Mouse (Mus musculus) ovary, postnatal 36 days (tissue): ENCODE data around the gene Rilp.
"Not testable (repeated sequence)": the region's sequence is repeated elsewhere in the genome, so short reads cannot be mapped to it uniquely, and the experiment has no call there.

Experiments used
- DNase-seq: peaks from one replicate; pipeline ENCODE4 v3.0.0; 2022; ENCODE audit warnings: low spot score, mixed read lengths

Rilp gene

DNA sequence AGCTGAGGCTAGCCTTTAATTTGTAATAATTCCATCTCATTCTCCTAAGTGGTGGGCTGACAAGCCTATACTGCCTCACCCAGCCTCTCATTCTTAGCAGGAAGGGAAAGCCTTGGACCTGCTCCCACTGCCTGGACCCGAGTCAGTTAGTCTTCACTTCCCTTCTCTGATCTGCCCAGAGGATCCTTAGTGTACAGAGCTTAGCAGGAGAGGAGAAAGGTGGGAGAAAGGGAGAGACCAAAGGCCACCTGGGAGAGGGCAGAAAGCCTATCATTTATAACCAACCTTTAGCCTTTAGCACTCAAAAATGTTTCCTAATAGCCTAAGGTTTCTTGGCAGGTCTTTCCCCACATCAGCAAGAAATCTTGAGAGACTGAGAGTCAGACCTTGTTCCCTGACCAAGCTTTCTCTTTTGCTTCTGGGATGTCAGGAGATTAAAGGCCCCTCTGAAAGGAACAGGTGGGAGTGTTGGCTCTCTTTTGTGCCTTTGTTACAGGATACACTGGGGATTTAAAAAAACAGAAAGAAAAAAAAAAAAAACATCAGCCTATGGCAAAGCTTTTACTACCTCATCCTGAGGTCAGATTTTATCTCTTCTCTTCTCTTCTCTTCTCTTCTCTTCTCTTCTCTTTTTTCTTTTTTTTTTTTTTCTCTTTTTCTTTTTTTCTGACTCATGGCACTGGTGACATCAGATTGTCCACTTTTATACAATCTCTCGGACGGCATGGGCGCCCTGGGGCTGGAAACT, 24.6 kb downstream of the Rilp start:
- DNase-seq = no peak

DNA sequence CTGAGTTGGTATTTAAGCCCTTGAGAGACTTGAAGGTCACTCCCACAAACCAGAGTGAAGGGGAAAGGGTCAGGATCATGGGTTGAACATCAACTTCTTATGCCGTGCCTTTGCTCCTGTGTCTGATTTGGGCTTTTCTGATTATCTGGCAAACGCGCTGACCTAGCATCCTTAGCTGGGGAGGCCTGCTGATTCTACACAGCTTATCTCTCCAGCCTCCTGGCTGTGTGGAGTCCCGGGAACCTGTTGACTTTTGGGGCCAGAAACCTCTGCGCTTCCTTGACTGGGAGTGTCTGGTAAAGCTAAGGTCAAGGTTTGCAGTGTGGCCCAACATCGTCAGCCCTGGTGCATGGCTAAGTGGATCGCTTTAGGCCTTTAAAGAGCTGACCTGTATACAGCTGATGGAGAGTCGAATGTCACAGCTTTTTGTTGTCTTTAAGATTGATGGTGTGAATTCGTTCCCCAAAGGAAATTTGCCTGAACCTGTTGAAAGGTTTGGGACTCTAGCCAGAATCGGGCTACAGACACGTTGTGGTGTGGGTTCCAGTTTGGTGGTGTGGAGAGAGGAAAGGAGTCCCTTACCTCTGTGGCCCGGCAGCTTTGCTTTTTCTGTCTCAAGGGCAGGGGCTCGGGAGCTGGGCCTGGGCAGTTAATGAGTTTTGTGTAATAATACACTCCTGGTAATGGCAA, 25.4 kb downstream of the Rilp start:
- DNase-seq = no peak

DNA sequence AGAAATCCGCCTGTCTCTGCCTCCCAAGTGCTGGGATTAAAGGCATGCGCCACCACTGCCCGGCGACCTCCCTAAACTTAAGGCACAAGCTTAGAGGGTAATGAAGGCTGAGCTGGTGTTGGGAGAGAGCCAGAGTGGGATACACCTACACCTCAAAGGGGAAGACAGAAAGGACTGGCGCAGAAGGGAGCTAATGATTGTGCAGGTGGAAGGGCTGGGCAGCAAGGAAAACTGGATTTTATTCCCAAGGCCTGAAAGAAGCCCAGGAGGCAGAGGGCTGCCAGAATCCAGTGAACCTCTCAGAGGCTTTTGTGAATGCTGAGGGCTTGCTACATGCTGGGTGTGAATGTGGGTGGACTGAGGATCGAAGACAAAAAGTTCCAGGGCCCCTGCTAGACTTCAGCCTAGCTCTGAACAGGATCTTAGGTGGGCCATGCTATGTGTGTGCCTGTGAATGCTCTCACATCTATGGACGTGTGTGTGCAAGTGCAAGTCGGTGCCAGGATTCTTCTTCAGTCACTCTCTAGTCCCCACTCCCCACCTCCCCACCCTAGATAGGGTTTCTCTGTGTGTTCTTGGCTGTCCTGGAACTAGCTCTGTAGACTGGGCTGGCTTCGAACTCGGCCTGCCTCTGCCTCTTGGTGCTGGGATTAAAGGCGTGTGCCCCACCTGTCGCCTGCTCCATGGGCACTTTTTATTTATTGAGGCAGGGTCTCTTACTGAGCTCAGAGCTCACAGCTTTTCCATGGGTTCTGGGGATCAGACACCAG, 26.5 kb downstream of the Rilp start:
- DNase-seq = no peak

DNA sequence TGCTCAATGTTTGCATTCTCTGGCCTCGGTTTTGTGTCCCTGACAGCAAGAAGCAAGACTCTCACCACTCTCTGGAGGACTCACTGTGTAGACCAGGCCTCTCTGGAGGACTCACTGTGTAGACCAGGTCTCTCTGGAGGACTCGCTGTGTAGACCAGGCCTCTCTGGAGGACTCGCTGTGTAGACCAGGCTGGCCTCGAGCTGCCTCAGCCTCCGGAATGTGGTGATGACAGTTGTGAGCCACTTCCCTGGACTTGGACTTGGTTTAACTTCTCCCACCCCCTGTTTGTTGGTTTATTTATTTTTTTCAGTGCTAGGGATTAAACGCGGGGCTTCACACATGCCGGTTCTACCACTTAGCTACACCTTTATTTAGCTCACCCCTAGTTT, 27.1 kb downstream of the Rilp start:
- no peak for DNase-seq

DNA sequence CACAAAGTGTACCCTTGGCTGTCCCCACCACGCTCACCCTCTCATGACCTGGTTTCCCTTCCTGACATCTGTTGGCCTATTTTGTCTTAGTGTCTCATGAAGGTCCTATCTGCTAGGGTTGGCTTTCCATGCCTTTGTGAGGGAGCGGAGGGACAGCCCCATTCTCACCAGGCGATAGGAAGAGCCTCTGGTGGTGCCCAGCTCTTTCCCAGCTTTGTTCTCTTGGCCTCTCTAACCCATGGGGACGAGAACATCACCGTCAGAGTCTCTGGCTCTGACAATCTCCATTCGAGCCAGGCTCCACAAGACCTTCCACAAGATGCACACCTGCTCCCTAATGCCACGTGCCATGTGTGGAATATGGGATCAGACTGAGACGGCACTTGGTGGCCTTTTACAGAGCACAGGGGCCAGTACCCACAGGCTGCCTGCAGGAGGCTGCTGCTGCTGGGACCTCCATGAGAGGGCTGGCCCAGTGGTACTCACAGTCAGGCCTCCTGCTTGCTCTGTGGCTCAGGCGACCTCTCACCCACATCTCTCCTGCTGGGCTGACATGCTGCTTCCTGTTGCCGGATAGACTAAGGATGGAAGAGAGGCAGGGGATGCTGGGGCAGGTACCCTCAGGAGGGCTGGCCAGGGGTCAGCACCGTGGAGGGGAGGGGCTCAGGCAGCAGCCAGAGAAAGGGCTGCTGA, 27.7 kb downstream of the Rilp start:
- no peak for DNase-seq

DNA sequence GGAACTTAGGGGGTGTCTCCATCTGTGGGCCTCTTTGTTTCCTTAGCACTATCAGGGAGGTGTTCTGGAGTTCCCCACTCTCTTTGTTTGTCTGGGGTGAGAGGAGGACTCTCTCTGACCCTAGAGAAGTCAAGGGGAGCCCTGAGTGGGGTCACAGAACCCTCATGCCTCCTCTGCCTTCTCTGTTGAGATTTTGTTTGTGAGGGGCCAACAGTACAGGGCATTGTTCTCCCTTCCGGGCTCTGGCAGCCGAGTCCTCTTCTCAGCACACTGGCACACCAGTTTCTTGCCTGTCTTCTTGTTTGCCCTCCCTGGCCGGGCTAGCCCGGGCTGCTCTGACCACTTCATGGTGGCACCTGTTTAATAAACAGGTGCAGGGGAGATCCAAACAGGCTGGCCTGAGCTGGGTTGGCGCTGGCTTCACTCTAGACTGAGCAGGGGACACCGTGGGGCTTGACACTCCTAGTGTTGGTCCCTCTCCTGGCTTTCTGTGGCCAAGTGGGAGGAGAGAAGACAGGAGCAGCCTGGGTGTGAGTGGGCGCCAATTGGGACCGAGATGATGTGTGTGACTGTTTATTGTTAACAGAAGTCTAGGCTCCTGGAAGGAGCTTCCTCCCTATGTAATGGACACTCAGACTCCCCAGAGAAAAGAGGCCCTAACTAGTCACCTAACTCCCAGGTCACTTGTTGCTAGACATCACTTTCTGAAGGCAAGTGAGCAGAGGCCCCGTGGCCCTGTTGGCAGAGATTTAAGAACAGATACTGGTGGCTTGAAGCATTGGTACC, 28.5 kb downstream of the Rilp start:
- no peak for DNase-seq

DNA sequence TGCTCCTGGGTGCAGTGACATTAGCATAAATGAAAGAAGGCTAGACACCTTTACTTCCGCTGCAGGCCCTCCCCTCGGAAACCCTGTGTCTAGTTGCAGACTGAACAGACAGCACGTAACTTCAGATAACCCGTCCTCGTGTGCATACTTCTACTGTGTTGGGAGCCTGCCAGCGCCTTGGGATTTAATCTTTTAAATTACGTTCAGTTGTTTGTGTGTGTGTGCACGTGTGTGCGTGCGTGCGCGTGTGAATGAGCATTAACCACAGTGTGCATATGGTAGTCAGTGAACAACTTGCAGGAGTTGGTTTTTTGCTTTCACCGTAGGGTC, 29.0 kb downstream of the Rilp start:
- DNase-seq = no peak

DNA sequence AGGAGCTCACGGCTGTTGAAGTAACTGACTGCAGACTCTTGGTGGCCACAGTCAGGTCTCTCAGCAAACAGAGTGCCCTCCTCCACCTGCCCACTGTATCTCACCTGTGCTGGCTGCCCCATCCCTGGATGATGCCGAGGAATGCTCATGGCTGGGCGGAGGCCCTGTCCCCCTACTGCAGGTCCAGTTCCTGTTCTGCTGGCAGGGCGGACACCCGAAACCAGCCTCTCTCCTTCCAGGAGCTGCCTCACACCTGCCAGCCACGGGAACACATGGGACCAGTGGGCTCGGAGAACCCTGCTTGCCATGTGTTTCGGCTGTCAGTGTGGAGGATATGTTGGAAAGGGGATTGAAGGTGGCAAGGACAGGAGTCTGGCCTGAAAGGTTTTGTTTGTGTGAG, 30.3 kb downstream of the Rilp start:
- no peak for DNase-seq

DNA sequence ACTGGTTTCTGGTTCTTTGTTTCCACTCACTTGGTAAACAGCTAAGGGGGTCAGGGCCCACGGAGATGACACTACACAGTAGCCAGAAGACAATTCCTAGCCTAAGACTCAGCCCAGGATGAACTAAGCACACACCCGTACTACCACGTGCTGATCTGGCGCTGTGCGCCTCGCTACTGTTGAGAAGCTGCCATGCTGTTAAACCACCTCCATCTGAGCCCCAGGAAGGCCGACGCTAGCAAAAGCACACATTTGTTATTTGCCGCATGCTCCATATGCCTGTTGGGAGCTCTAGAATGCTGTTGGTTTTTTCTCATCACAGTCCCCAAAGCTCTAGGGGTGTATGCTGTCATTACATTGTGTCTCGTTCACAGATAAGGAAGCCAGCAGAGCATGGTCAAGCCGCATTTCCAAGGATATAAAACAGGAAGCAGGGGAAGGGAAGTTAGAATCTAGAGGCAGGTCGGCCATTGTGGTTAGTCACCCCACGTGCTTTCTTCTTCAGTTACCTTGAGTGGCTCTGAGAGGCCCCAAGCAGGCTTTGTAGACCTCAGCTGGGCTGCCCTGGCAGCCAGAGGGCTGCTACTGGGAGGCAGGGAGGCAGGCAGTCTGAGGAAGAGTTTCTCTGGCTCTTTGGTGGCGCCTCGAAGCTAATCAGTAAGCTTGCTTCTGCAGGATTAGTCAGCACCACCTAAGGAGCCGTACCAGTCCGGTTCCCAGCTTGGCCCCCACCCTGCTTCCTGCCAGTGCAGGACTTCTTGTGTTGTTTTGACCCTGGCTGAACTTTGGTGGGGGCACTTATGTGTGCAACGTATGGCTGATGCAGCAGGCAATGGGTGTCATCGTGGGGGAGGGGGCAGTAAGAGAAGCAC, 31.1 kb downstream of the Rilp start:
- no peak for DNase-seq

DNA sequence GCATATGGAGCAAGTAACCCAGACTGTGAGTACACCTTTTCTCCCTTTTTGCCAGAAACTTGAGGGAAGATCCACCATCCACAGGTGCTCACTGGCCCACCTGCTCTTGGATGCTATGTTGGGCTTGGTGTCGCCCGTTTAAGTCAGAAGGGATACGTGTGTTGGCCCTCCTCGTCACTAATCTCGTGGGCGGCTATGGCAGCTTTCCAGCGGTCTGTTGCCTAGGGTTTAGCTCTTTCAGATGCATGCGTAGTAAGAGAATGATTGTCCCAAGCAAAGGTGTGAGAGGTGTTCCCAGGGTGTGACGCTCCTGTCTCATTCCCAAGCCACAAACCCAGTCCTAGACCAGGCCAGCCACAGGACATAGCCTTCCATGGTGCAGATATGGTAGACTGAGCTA, 34.8 kb downstream of the Rilp start:
- no peak for DNase-seq

DNA sequence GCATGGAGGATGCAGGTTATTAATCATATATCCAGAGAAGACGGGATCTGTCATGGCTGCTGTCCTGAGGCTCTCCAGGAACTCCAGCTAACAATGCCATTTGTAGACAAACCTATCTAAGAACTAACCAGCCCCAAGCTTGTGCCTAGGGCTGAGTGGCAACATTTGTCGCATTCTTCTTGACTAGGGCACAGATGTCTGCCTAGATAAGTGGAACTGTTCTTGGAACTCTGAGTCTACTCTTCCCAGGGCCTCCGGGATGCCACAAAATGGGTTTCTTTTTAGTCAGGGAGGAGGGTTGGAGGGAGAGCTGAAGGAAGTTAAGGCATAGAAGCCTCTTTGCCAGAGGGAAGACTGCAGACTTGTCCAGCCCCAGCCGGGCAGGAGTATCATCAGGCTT, 36.2 kb downstream of the Rilp start:
- DNase-seq = no peak

DNA sequence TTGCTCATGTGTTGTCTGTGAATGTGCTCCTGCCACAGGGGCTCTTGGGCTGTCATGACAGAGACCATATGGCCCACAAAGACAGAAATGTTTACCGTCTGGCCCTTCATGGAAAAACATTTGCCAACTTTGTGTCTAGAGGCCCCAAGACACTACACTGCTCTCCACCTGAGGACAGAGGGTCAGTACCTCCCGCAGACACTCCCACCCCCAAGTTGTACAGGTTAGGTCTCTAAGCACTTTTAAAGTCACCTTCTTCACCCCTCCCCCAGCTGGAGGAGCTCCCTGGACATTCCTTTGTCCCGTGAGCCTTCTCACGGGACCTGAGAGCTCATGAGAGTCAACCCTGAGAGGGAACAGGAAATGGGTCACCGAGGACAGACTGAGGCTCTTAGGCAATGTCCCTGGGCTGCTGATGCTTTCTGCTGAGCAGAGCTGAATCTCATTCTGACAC, 39.8 kb downstream of the Rilp start:
- no peak for DNase-seq

DNA sequence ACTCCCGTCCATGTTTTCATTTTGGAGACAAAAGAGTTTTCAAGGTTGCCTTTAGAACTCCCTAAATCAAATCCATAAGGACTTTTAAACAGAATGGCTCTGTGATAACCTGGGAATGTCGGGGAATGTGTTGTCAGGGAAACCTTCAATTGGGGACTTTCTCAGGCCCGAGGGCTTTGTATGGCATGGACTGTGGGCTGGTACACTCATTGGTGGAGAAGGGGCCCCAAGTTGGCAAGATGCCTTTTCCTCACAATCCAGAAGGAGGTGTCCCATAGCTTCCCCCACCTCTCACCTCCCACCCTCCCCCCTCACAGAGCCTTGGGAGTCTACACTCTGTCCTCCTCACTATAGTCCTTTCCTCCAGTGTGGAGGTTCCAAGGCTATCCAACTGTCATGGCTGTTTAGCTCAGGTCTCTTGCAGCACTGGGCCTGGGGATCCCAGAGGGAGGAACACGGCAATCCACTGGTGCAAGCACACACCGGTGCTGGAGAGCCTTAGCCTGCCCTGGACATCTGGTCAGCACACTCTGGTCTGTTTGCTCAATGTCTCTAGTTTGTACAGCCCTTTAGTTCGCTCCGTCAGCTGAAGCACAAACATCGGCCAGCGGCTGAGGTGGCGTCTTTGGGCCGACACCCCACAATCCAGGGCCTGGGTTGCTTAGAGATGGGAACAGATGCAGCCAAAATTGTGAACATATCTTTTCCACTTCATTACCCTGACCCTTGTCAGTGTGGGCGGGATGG, 40.5 kb downstream of the Rilp start:
- no peak for DNase-seq

DNA sequence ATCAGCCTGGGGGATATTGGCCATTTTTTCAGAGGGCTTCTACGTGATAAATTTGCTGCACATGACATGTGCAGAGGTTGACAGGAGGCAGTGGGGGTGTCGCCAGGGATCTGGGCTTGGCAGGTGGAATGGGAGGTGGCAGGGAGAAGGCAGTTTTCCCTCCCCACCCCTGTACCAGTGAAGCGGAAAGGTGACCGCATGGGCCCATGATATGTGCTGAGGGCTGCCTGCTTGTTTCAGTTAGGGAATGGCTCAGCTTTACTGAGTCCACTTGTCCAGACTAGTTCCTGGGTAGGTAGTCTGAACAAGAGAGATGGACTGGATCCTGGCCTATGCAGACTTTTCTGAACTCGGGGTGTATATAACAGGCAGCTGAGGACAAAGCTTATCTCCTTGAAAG, 41.4 kb downstream of the Rilp start:
- no peak for DNase-seq

DNA sequence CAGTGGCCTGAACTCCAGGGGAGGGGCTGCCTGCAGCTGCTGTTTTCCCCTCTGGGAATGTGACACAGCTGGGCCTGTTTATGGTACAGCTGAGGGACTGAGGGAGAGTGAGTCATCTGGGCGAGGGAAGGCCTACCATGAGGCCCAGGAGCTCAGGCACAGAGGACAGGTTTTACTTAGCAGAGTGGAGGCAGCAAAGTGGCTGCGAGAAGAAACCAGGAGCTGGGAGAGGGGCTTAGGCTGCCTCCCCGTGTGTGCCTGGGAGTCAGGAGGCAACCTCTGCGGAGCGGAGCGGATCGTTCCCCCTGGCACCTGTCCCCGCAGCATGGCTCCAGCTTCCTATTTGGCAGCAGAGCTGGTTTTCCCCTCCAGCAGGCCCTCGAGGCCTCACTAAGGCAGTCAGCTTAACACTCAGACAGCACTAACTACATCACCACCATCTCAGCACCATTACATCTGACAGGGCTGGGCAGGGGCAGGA, 42.1 kb downstream of the Rilp start:
- DNase-seq = no peak

DNA sequence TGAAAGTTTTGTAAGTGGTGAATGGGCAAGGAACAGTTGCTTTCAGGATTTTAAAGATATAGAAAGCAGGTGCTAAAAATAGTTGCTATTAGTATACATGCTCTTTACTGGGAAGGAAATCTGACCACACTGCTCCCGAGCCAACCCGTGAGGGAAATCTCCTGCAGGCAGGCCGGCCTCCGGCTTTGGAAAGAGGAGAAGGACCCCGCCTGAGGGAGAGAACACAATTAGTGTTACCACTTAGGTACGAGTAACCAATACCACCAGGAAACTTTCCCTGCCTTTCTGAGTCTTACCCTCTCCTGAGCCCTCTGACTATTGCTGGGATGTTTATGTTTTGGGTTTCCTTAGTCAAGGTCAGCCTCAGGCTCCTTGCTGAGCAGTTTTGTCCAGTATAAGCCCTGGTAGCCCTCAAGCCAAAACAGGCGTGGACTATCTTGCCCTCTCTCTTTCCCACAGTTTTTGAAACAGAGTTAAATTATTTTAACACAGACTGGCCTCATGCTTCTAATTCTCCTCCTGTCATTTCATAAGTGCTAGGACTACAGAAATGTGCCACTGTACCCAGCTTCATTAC, 43.1 kb downstream of the Rilp start:
- DNase-seq = no peak

DNA sequence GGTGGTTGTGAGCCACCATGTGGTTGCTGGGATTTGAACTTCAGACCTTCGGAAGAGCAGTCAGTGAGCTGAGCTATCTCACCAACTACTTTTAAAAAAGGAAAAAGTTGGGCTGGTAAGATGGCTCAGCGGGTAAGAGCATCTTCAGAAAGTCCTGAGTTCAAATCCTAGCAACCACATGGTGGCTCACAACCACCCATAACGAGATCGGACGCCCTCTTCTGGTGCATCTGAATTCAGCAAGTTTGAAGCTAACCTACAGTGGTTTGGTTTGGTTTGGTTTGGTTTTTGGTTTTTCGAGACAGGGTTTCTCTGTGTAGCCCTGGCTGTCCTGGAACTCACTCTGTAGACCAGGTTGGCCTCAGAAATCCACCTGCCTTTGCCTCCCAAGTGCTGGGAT, 46.1 kb downstream of the Rilp start:
- not testable (repeated sequence) for DNase-seq

DNA sequence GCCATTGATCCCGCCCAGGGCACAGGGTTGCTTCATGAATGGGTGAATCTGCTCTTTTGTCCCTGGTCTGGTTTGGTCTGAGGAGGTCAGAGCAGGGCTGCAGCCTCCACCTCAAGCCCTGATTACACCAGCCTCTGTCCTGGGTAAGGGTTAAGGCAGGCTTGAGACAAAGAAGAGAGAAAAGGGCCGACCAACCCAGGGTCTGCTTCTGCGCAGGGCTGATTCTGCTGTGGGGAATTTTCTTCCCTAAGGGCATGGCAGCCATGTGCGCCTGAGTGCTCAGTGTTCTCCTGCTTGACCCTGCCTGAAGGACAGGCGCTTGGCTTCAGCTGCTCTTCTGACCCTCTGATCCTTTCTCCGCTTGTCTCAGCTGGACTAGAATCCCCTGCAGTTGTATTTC, 47.2 kb downstream of the Rilp start:
- DNase-seq = no peak

DNA sequence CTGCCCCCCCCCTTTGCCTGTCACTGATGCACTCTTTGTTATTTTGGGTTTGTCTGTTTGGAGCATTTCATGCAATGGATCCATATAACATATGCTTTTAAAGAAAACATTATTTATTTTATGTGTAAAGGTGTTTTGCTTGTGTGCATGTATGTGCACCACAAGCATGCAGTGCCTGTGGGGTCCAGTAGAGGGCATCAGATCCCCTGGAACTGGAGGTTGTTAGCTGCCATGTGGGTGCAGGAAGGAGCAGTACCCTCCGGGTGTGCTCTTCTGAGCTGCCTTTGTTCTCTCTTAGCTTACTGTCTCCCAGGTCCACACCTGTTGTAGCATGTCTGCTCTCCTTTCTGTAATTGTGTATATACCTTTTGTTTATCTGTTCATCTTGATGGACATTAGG, 48.2 kb downstream of the Rilp start:
- DNase-seq = no peak
